Mouse (Mus musculus): ENCODE measurements around the gene Myof.

DNA sequence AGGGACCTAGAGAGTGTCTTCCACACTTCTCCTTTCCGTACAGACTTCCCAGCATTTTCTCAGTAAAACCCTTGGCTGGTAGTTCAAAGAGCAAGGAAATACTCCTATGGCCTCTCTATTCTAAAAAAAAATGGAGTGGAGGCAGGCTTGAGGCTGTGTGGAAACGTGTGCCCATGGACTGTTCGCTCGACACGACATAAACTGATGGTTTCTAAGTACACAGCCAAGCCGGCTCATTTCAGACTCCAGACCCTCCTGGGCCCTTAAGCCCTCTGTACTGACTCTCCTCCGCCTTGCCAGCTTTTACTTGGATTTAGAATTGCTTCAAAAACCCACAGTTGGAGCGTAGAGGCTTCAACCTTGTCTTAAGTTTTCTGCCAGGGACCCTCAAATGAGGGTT, 97.3 kb downstream of the Myof start:
- TF ChIP-seq CTCF (IDR thresholded peaks at IDR 0.05; ENCODE audit: insufficient read depth, low read depth, low read length) (no peak), POLR2A (IDR thresholded peaks at IDR 0.05; ENCODE audit: insufficient read depth, low read depth, low read length) (no peak)
